Mouse (Mus musculus): ENCODE measurements around the gene Mctp1.

GRCm38 (mm10) chr13:77003684-77004083 is 619.3 kb downstream of the Mctp1 start:
- TF ChIP-seq POLR2A (IDR thresholded peaks at IDR 0.05; ENCODE audit: low read depth, low read length) = no peak
- no peak for TF ChIP-seq CTCF (IDR thresholded peaks at IDR 0.05; ENCODE audit: borderline replicate concordance, insufficient read depth, low read length)
